Mouse (Mus musculus): ENCODE results near the gene Timm44. TPM values are rescaled to one million over a fixed set of nuclear protein-coding genes. Genes with fewer than 3 reads are reported as not detected.

Timm44 gene
- polyA plus RNA-seq, 1 experiment from 2014 or later: 81.1 TPM

DNA sequence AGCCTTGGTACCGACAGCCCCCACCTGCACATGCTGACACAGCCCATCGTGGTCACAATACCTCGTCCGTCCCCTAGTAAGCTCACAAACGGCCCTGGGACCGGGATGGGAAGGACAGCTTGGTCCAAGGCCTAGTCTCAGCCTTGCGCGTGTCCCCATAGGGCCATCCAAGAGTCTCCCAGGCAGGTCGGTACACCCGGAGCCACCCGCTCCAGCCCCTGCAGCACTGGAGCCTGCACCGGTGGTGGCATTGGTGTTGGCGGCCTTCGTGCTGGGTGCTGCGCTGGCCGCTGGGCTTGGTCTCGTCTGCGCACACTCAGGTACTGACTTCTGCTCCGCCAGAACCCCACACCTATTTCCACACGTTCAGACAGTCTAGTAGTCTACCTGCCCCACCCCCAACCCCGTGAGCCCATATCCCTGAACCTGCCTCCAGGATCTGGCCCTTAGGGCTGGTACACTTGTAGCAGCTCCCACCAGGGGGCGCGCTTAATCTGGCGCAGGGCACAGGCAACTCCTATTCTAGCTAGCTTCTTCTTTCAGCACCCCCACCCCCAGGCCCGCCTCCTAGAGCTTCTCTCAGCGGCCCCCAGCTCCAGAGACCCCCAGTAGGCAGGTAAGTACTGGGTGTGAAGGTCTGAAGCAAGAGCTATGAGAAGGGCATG lies 25.3 kb downstream of the Timm44 start:
- Histone ChIP-seq H3K27ac (ENCODE audit: low read length) (no peak overlapping the region), H3K27me3 (ENCODE audit: control insufficient read depth, insufficient read depth, low read length) (no peaks in the 10 kb centered on the region), H3K4me1 (ENCODE audit: control insufficient read depth, insufficient read depth, low read length) (peaks cover 17% of the 10 kb centered on the region; the same call in 1 of the 2 replicates), H3K9me3 (ENCODE audit: control insufficient read depth, low read depth, low read length) (no peaks in the 10 kb centered on the region), H3K4me2 (replicated peaks; ENCODE audit: low read depth, low read length) (no peak overlapping the region), H3K4me3 (ENCODE audit: low read depth, low read length) (no peak overlapping the region), H3K36me3 (ENCODE audit: control insufficient read depth, insufficient read depth, low read length) (peaks cover 46% of the 10 kb centered on the region), H3K9ac (replicated peaks; ENCODE audit: low read depth, low read length) (no peak overlapping the region)
- 39% methylated on average over 26 of the region's 26 CpGs for WGBS
- peak; percentile 7; the same call in 1 of the 2 replicates for ATAC-seq (ENCODE audit: insufficient number of reproducible peaks, insufficient read depth, low FRiP score, low read depth)

- 10% methylated on average over 29 of the region's 29 CpGs for WGBS
- H3K9ac ChIP-seq (replicated peaks; ENCODE audit: low read depth, low read length): no peak overlapping the region
- ATAC-seq (ENCODE audit: insufficient number of reproducible peaks, insufficient read depth, low FRiP score, low read depth): no peak
- H3K4me2 ChIP-seq (replicated peaks; ENCODE audit: low read depth, low read length): 0 out of 2 replicates have a peak overlapping the region, but pooled peaks have one; percentile 7
- H3K9me3 ChIP-seq (ENCODE audit: control insufficient read depth, low read depth, low read length): no peaks in the 10 kb centered on the region
- no peak overlapping the region; the same call in 1 of the 2 replicates for H3K27ac ChIP-seq (ENCODE audit: low read length)
- no peak overlapping the region for H3K4me3 ChIP-seq (ENCODE audit: low read depth, low read length)
- peaks cover 46% of the 10 kb centered on the region for H3K36me3 ChIP-seq (ENCODE audit: control insufficient read depth, insufficient read depth, low read length)
- no peaks in the 10 kb centered on the region for H3K27me3 ChIP-seq (ENCODE audit: control insufficient read depth, insufficient read depth, low read length)
- H3K4me1 ChIP-seq (ENCODE audit: control insufficient read depth, insufficient read depth, low read length): peaks cover 15% of the 10 kb centered on the region; the same call in 1 of the 2 replicates
These were observed 26.5 kb downstream of the Timm44 start for GRCm38 (mm10) chr8:4249213-4249612.

DNA sequence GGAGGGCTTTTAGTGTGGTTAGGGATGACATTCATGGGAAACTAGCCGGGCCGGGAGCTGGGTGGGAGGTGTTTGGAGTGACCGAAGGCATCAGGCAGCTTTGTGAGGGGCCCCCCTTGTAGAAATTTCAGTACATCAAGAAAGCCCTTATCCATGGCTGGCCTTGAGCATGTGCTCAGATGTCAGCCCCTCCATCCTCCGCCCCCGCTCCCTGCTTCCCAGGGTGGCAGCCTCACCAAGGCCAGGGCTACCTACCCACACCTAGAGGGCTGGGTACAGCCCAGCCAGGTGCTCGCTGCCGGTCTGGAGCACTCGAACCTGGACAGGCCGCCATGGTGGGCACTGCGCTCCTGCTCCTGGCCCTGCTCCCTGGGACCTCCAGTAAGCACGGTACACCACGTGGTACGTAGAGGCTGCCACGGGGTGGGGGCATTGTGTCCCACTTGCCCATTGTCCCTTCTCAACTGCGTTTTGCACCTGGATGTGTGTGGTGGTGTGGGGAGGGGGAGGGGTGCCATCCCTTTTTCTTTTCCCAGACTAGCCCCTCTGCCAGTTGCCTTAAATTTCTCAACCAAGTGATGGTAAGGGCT lies 27.7 kb downstream of the Timm44 start, which contains the start of gene Tgfbr3l:
Gene Tgfbr3l (plus strand): TSS at position 264 of the 590 bp plus-strand sequence.
- no peak within 1 kb of the TSS for H3K4me2 ChIP-seq (replicated peaks; ENCODE audit: low read depth, low read length)
- no peaks in the 10 kb centered on the region for H3K9me3 ChIP-seq (ENCODE audit: control insufficient read depth, low read depth, low read length)
- H3K27me3 ChIP-seq (ENCODE audit: control insufficient read depth, insufficient read depth, low read length): no peaks in the 10 kb centered on the region
- no peak within 1 kb of the TSS for H3K9ac ChIP-seq (replicated peaks; ENCODE audit: low read depth, low read length)
- ATAC-seq (ENCODE audit: insufficient number of reproducible peaks, insufficient read depth, low FRiP score, low read depth): no peak
- H3K36me3 ChIP-seq (ENCODE audit: control insufficient read depth, insufficient read depth, low read length): peaks cover 58% of the 10 kb centered on the region
- WGBS: 74% methylated on average over 15 of the region's 15 CpGs
- H3K4me1 ChIP-seq (ENCODE audit: control insufficient read depth, insufficient read depth, low read length): peaks cover 7% of the 10 kb centered on the region; the same call in 1 of the 2 replicates
- H3K27ac ChIP-seq (ENCODE audit: low read length): no peak within 1 kb of the TSS
- H3K4me3 ChIP-seq (ENCODE audit: low read depth, low read length): no peak within 1 kb of the TSS

GRCm38 (mm10) chr8:4247241-4247640 lies 28.5 kb downstream of the Timm44 start:
- H3K4me1 ChIP-seq (ENCODE audit: control insufficient read depth, insufficient read depth, low read length): peaks cover 3% of the 10 kb centered on the region; the same call in 1 of the 2 replicates

GRCm38 (mm10) chr8:4245737-4246136 lies 30.0 kb downstream of the Timm44 start:
- Histone ChIP-seq H3K4me1 (ENCODE audit: control insufficient read depth, insufficient read depth, low read length) (peaks cover 2% of the 10 kb centered on the region; the same call in 1 of the 2 replicates), H3K36me3 (ENCODE audit: control insufficient read depth, insufficient read depth, low read length) (peaks cover 68% of the 10 kb centered on the region), H3K4me2 (replicated peaks; ENCODE audit: low read depth, low read length) (no peak overlapping the region), H3K9me3 (ENCODE audit: control insufficient read depth, low read depth, low read length) (no peaks in the 10 kb centered on the region), H3K4me3 (ENCODE audit: low read depth, low read length) (no peak overlapping the region), H3K27ac (ENCODE audit: low read length) (no peak overlapping the region), H3K27me3 (ENCODE audit: control insufficient read depth, insufficient read depth, low read length) (no peaks in the 10 kb centered on the region), H3K9ac (replicated peaks; ENCODE audit: low read depth, low read length) (no peak overlapping the region)
- no peak for ATAC-seq (ENCODE audit: insufficient number of reproducible peaks, insufficient read depth, low FRiP score, low read depth)
- WGBS: 87% methylated on average over 13 of the region's 13 CpGs

More at GRCm38 (mm10) chr8:4247241-4247640, 28.5 kb downstream of the Timm44 start:
- no peak overlapping the region for H3K4me2 ChIP-seq (replicated peaks; ENCODE audit: low read depth, low read length)
- no peaks in the 10 kb centered on the region for H3K27me3 ChIP-seq (ENCODE audit: control insufficient read depth, insufficient read depth, low read length)
- no peak overlapping the region for H3K27ac ChIP-seq (ENCODE audit: low read length)
- H3K9me3 ChIP-seq (ENCODE audit: control insufficient read depth, low read depth, low read length): no peaks in the 10 kb centered on the region
- 88% methylated on average over 8 of the region's 8 CpGs for WGBS
- no peak overlapping the region for H3K4me3 ChIP-seq (ENCODE audit: low read depth, low read length)
- ATAC-seq (ENCODE audit: insufficient number of reproducible peaks, insufficient read depth, low FRiP score, low read depth): no peak
- no peak overlapping the region for H3K9ac ChIP-seq (replicated peaks; ENCODE audit: low read depth, low read length)
- H3K36me3 ChIP-seq (ENCODE audit: control insufficient read depth, insufficient read depth, low read length): peaks cover 62% of the 10 kb centered on the region

DNA sequence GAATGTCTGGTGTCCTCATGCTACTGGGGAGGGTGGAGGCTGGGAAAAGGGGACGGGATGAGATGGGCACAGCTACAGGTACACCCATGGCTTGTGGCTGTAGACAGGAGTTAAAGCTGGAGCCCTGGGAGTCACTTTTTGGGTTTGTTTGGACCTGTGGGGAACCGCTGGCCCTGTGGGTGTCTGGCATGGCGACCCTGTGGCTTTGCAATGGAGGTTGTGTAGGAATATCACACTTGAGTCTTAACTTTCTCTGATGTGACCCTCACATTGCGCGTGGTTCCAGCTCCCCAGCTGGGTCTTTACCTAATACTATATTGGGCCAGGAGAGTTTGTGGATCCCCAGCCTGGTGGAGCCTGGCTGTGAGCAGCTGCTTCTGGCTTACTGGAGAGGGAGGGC lies 30.7 kb downstream of the Timm44 start:
- 89% methylated on average over 5 of the region's 5 CpGs for WGBS
- H3K36me3 ChIP-seq (ENCODE audit: control insufficient read depth, insufficient read depth, low read length): peaks cover 68% of the 10 kb centered on the region
- H3K4me1 ChIP-seq (ENCODE audit: control insufficient read depth, insufficient read depth, low read length): peaks cover 3% of the 10 kb centered on the region

GRCm38 (mm10) chr8:4239193-4239890 lies 36.4 kb downstream of the Timm44 start:
- Histone ChIP-seq H3K36me3 (ENCODE audit: control insufficient read depth, insufficient read depth, low read length) (peaks cover 23% of the 10 kb centered on the region), H3K27me3 (ENCODE audit: control insufficient read depth, insufficient read depth, low read length) (no peaks in the 10 kb centered on the region), H3K4me1 (ENCODE audit: control insufficient read depth, insufficient read depth, low read length) (peaks cover 17% of the 10 kb centered on the region), H3K4me3 (ENCODE audit: low read depth, low read length) (peak overlapping the region; percentile 74), H3K4me2 (replicated peaks; ENCODE audit: low read depth, low read length) (peak overlapping the region; percentile 76), H3K27ac (ENCODE audit: low read length) (peak overlapping the region; percentile 80), H3K9me3 (ENCODE audit: control insufficient read depth, low read depth, low read length) (no peaks in the 10 kb centered on the region), H3K9ac (replicated peaks; ENCODE audit: low read depth, low read length) (peak overlapping the region; percentile 56)
- 11% methylated on average over 19 of the region's 19 CpGs for WGBS
- peak; percentile 24 for ATAC-seq (ENCODE audit: insufficient number of reproducible peaks, insufficient read depth, low FRiP score, low read depth)

More for the DNA sequence above, 30.7 kb downstream of the Timm44 start:
- Histone ChIP-seq H3K27ac (ENCODE audit: low read length) (no peak overlapping the region), H3K9me3 (ENCODE audit: control insufficient read depth, low read depth, low read length) (no peaks in the 10 kb centered on the region), H3K27me3 (ENCODE audit: control insufficient read depth, insufficient read depth, low read length) (no peaks in the 10 kb centered on the region), H3K9ac (replicated peaks; ENCODE audit: low read depth, low read length) (no peak overlapping the region), H3K4me2 (replicated peaks; ENCODE audit: low read depth, low read length) (no peak overlapping the region), H3K4me3 (ENCODE audit: low read depth, low read length) (no peak overlapping the region)
- no peak for ATAC-seq (ENCODE audit: insufficient number of reproducible peaks, insufficient read depth, low FRiP score, low read depth)

DNA sequence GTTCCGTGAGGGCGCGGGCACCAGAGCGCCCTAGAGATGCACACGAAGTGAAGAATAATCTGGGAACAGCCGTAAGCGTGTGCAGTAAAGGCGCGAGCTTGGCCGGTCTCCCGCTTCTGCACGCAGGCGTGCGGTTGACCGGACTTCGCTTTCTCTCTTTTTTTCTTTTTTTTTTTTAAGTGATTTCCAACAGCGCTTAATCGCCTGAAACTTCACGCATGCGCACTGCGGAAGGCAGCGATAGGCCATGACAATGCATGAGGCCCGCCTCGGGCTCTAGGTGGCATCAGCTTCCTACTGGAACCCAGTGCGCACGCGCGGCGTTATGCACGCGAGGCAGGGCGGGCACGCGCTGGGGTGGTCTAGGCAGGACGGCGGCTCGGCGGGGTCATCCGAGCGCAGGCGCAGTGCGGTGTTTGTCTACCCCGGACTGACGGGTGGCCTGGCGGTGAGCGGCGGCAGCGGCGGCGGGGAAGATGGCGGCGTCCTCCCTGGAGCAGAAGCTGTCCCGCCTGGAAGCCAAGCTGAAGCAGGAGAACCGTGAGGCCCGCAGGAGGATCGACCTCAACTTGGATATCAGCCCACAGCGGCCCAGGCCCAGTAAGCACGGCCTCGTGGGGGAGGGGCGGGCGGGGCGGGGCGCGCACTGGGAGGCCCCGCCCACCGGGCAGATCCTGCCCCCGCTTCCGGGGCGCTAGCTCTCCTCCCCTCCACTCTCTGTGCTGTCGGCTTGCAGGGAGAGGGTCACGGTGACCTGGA lies 37.1 kb downstream of the Timm44 start, which contains the start of the genes Map2k7 and Gm49320:
Gene Map2k7 (plus strand): TSS at position 307 of the 759 bp plus-strand sequence.
Gene Gm49320 (plus strand): TSS at position 432 of the 759 bp plus-strand sequence.
- no peaks in the 10 kb centered on the region for H3K9me3 ChIP-seq (ENCODE audit: control insufficient read depth, low read depth, low read length)
- H3K27me3 ChIP-seq (ENCODE audit: control insufficient read depth, insufficient read depth, low read length): no peaks in the 10 kb centered on the region
- peak within 1 kb of the TSS; percentile 97 for H3K27ac ChIP-seq (ENCODE audit: low read length)
- WGBS: under 1% methylated on average over 67 of the region's 71 CpGs
- peaks cover 16% of the 10 kb centered on the region for H3K36me3 ChIP-seq (ENCODE audit: control insufficient read depth, insufficient read depth, low read length)
- peak within 1 kb of the TSS; percentile 76 for H3K4me2 ChIP-seq (replicated peaks; ENCODE audit: low read depth, low read length)
- H3K9ac ChIP-seq (replicated peaks; ENCODE audit: low read depth, low read length): peak within 1 kb of the TSS; percentile 60
- ATAC-seq (ENCODE audit: insufficient number of reproducible peaks, insufficient read depth, low FRiP score, low read depth): peak; percentile 95
- peak within 1 kb of the TSS; percentile 74 for H3K4me3 ChIP-seq (ENCODE audit: low read depth, low read length)
- H3K4me1 ChIP-seq (ENCODE audit: control insufficient read depth, insufficient read depth, low read length): peaks cover 17% of the 10 kb centered on the region
